Comparison of ENCODE assay signal across 13 mouse cellular contexts in the genomic region with DNA sequence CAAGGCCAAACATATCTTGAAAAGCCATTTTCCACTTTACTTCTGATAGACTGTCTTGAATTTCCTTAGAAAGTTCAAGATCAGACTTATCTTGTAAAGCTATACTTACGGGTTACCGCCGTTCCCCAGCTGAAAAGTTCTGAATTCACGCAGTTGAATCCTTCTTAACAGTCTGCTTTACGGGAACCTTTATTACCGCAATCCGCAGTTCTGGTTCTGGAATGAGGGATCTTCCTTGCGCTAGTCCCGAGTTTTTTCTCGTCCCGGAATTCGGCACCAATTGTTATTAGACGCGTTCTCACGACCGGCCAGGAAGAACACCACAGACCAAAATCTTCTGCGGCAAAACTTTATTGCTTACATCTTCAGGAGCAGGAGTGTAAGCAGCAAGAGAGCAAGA. TPM values are rescaled to one million over a fixed set of nuclear protein-coding genes. Genes with fewer than 3 reads are reported as not detected.
DNase-seq lines count a peak whose midpoint lies in the region; TF ChIP-seq lines count a peak whose summit lies in the region.
"Not testable (repeated sequence)": the region's sequence is repeated elsewhere in the genome, so short reads cannot be mapped to it uniquely, and the experiment has no call there.
"Had no signal": no experiment of that assay in that cellular context is flagged by ENCODE, and none has a peak within 500 bp of the region (broad histone marks: within the 10 kb centered on the region; RNA-seq: fewer than 3 reads in every experiment).

No protein-coding gene starts in this region.

- intact Hi-C loops in heart, adult 2 months (cut with DNase I); left cerebral cortex, adult 2 months (cut with DNase I): not testable (repeated sequence)

- not testable (repeated sequence) for TF ChIP-seq POLR2A in heart, adult 2 months (IDR thresholded peaks at IDR 0.05; ENCODE audit: insufficient read depth, low read depth, low read length)

- peak; percentile 17 for DNase-seq in adrenal gland, postnatal 25 days
- DNase-seq in frontal cortex, adult 2 months (ENCODE audit: extremely low spot score in 1 of 2, low spot score in 1 of 2): peak; percentile 44 to 74
- DNase-seq in heart, adult 2 months: peak; percentile 51 to 59
- DNase-seq in kidney, postnatal 25 days: peak; percentile 61 to 73
- DNase-seq in left cerebral cortex, adult 2 months (ENCODE audit: extremely low spot score in 1 of 2, low spot score in 2 of 2): peak; percentile 62 to 73
- DNase-seq in monocyte, adult 2 months (ENCODE audit: low read depth in 1 of 2, low spot score in 2 of 2): peak; percentile 10 to 56
- peak; percentile 45 to 57 for DNase-seq in spleen, postnatal 14 days (ENCODE audit: low spot score in 2 of 2)
- DNase-seq in urinary bladder, postnatal 14 days (ENCODE audit: low spot score): peak; percentile 64

- H3K36me3 ChIP-seq in heart, adult 2 months (ENCODE audit: control insufficient read depth, insufficient read depth, low read length): not testable (repeated sequence)

- not testable (repeated sequence) for H3K4me3 ChIP-seq in heart, adult 2 months; left cerebral cortex, adult 2 months

- not testable (repeated sequence) for H3K27me3 ChIP-seq in heart, adult 2 months (ENCODE audit: control insufficient read depth, insufficient read depth, low read length)

- not testable (repeated sequence) for H3K27ac ChIP-seq in heart, adult 2 months; left cerebral cortex, adult 2 months

- not testable (repeated sequence) for TF ChIP-seq EP300 in heart, adult 2 months (IDR thresholded peaks at IDR 0.05; ENCODE audit: insufficient read depth, low read depth, low read length)

- H3K79me2 ChIP-seq in heart, adult 2 months (replicated peaks; ENCODE audit: control insufficient read depth, insufficient read depth, low read length): not testable (repeated sequence)

- not testable (repeated sequence) for H3K4me1 ChIP-seq in heart, adult 2 months (ENCODE audit: control insufficient read depth, insufficient read depth, low read length)

- not testable (repeated sequence) for TF ChIP-seq CTCF in heart, adult 2 months (IDR thresholded peaks at IDR 0.05); left cerebral cortex, adult 2 months (IDR thresholded peaks at IDR 0.05)

- whole genome bisulfite sequencing in heart, adult 2 months: 95% methylated on average over 17 of the region's 17 CpGs

- not testable (repeated sequence) for H3K9ac ChIP-seq in heart, adult 2 months (ENCODE audit: low read depth, low read length)

RNA-seq across cellular contexts. Expression of a gene that starts 6.0 kb away (rescaled TPM):
- not detected in 2 replicates for total RNA-seq in adrenal gland, postnatal 25 days (2021)
- polyA plus RNA-seq in frontal cortex, adult 2 months (2012; rRNA removed): not detected in 2 replicates
- total RNA-seq in heart, adult 2 months (2021): not detected
- polyA plus RNA-seq in heart, adult 2 months (2012; rRNA removed): not detected in 2 replicates
- total RNA-seq in left cerebral cortex, adult 2 months (2021): not detected
- polyA plus RNA-seq: hindbrain, embryonic 12.5 days; kidney, embryonic 16.5 days; liver, embryonic 15.5 days; midbrain, embryonic 11.5 days; neural tube, embryonic 13.5 days had no signal

RNA-seq across cellular contexts. Expression of a gene that starts 21.4 kb away (rescaled TPM):
- not detected in 2 replicates for total RNA-seq in adrenal gland, postnatal 25 days (2021)
- not detected in 2 replicates for polyA plus RNA-seq in frontal cortex, adult 2 months (2012; rRNA removed)
- total RNA-seq in heart, adult 2 months (2021): not detected
- not detected in 2 replicates for polyA plus RNA-seq in heart, adult 2 months (2012; rRNA removed)
- total RNA-seq in left cerebral cortex, adult 2 months (2021): not detected
- polyA plus RNA-seq: hindbrain, embryonic 12.5 days; kidney, embryonic 16.5 days; liver, embryonic 15.5 days; midbrain, embryonic 11.5 days; neural tube, embryonic 13.5 days had no signal

RNA-seq across cellular contexts. Expression of a gene that starts 37.3 kb away (rescaled TPM):
- not detected in 2 replicates for total RNA-seq in adrenal gland, postnatal 25 days (2021)
- not detected in 2 replicates for polyA plus RNA-seq in frontal cortex, adult 2 months (2012; rRNA removed)
- total RNA-seq in heart, adult 2 months (2021): not detected
- polyA plus RNA-seq in heart, adult 2 months (2012; rRNA removed): not detected in 2 replicates
- total RNA-seq in left cerebral cortex, adult 2 months (2021): not detected
- polyA plus RNA-seq: hindbrain, embryonic 12.5 days; kidney, embryonic 16.5 days; liver, embryonic 15.5 days; midbrain, embryonic 11.5 days; neural tube, embryonic 13.5 days had no signal

Comparison
In these comparisons a context has a peak if more than half of its experiments do, and no peak if none do; other contexts are left out.
1. DNase-seq: peak in every context shown above with its lines; median percentile 68 in left cerebral cortex, adult 2 months; 67 in kidney, postnatal 25 days; 64 in urinary bladder, postnatal 14 days; 59 in frontal cortex, adult 2 months; 55 in heart, adult 2 months; 51 in spleen, postnatal 14 days; 33 in monocyte, adult 2 months; 17 in adrenal gland, postnatal 25 days.